Mouse (Mus musculus): ENCODE results near the gene Asic1.

DNA sequence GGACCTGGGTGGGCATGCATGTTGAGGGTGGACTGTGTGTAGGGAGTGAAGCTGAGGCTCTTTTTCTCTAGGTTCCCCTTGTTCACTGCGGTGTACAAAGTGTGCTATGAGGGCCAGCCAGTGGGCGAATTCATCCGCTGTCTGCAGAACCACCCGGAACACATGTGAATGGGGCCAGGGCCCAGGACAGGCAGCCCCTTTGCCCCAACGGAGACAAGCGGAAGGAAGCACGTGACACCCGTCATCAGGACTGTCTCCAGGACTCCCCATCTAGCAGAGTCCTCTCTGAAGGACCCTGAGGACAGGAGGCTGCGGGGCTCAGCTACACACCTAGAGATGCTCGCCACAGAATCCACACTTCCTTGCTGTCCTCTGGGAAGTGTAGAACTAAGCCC is 52.9 kb downstream of the Asic1 start:
- no peak for TF ChIP-seq POLR2A (IDR thresholded peaks at IDR 0.05; ENCODE audit: borderline replicate concordance, control insufficient read depth, low read depth, low read length)
- TF ChIP-seq CTCF (IDR thresholded peaks at IDR 0.05; ENCODE audit: control insufficient read depth, insufficient read depth, low read length) = no peak
